Mouse (Mus musculus): ENCODE data around the gene Atp2a2.

GRCm38 (mm10) chr5:122431221-122431620 lies 70.8 kb downstream of the Atp2a2 start:
- TF ChIP-seq CTCF (conservative IDR thresholded peaks at IDR 0.05; ENCODE audit: low read length) (no peak), POU5F1 (IDR thresholded peaks at IDR 0.05; ENCODE audit: borderline replicate concordance, low read length) (no peak)

Data from E14TG2a.4 (cell line).